Mouse (Mus musculus): ENCODE data around the gene Ppard. TPM values are rescaled to one million over a fixed set of nuclear protein-coding genes. Genes with fewer than 3 reads are reported as not detected.

Ppard gene
- polyA plus RNA-seq, 1 experiment from 2014 or later: 1.1 TPM

- H3K27me3 ChIP-seq (replicated peaks; ENCODE audit: control insufficient read depth, insufficient read depth, low read length): no peaks in the 10 kb centered on the region
- peaks cover 7% of the 10 kb centered on the region for H3K4me1 ChIP-seq (ENCODE audit: control insufficient read depth, insufficient read depth, low read depth, low read length)
- H3K27ac ChIP-seq (ENCODE audit: low read depth, low read length): no peak overlapping the region
- WGBS: 89% methylated on average over 4 of the region's 4 CpGs
- ATAC-seq: no peak
- no peak overlapping the region for H3K4me2 ChIP-seq (ENCODE audit: low read length)
- H3K9ac ChIP-seq (ENCODE audit: low read depth, low read length): peak overlapping the region; percentile 22; the same call in 1 of the 2 replicates
- no peaks in the 10 kb centered on the region for H3K36me3 ChIP-seq (ENCODE audit: control insufficient read depth, insufficient read depth, low read length)
- no peaks in the 10 kb centered on the region for H3K9me3 ChIP-seq (ENCODE audit: control insufficient read depth, low read length)
- H3K4me3 ChIP-seq (ENCODE audit: low read length): no peak overlapping the region
These were observed 61.2 kb downstream of the Ppard start for GRCm38 (mm10) chr17:28293716-28294115.

- peak overlapping the region; percentile 13; the same call in 1 of the 2 replicates for H3K9ac ChIP-seq (ENCODE audit: low read depth, low read length)
- no peak for ATAC-seq
These were observed 62.2 kb downstream of the Ppard start for GRCm38 (mm10) chr17:28294449-28295333.

GRCm38 (mm10) chr17:28298888-28299287 is 66.4 kb downstream of the Ppard start:
- Histone ChIP-seq H3K4me1 (ENCODE audit: control insufficient read depth, insufficient read depth, low read depth, low read length) (peaks cover 7% of the 10 kb centered on the region), H3K27me3 (replicated peaks; ENCODE audit: control insufficient read depth, insufficient read depth, low read length) (no peaks in the 10 kb centered on the region), H3K4me2 (ENCODE audit: low read length) (no peak overlapping the region), H3K36me3 (ENCODE audit: control insufficient read depth, insufficient read depth, low read length) (peaks cover 2% of the 10 kb centered on the region), H3K4me3 (ENCODE audit: low read length) (no peak overlapping the region), H3K27ac (ENCODE audit: low read depth, low read length) (no peak overlapping the region), H3K9me3 (ENCODE audit: control insufficient read depth, low read length) (no peaks in the 10 kb centered on the region), H3K9ac (ENCODE audit: low read depth, low read length) (no peak overlapping the region)
- WGBS: 93% methylated on average over 17 of the region's 17 CpGs
- ATAC-seq: no peak

More at GRCm38 (mm10) chr17:28294449-28295333, 62.2 kb downstream of the Ppard start:
- H3K4me2 ChIP-seq (ENCODE audit: low read length): no peak overlapping the region
- H3K4me1 ChIP-seq (ENCODE audit: control insufficient read depth, insufficient read depth, low read depth, low read length): peaks cover 7% of the 10 kb centered on the region
- WGBS: 55% methylated on average over 17 of the region's 17 CpGs
- H3K27me3 ChIP-seq (replicated peaks; ENCODE audit: control insufficient read depth, insufficient read depth, low read length): no peaks in the 10 kb centered on the region
- H3K4me3 ChIP-seq (ENCODE audit: low read length): no peak overlapping the region
- H3K9me3 ChIP-seq (ENCODE audit: control insufficient read depth, low read length): no peaks in the 10 kb centered on the region
- H3K36me3 ChIP-seq (ENCODE audit: control insufficient read depth, insufficient read depth, low read length): peaks cover 2% of the 10 kb centered on the region
- peak overlapping the region; percentile 29; the same call in 1 of the 2 replicates for H3K27ac ChIP-seq (ENCODE audit: low read depth, low read length)

- no peaks in the 10 kb centered on the region for H3K27me3 ChIP-seq (replicated peaks; ENCODE audit: control insufficient read depth, insufficient read depth, low read length)
- peaks cover 2% of the 10 kb centered on the region for H3K36me3 ChIP-seq (ENCODE audit: control insufficient read depth, insufficient read depth, low read length)
- no peak overlapping the region for H3K9ac ChIP-seq (ENCODE audit: low read depth, low read length)
- H3K4me1 ChIP-seq (ENCODE audit: control insufficient read depth, insufficient read depth, low read depth, low read length): peaks cover 5% of the 10 kb centered on the region
- WGBS: 43% methylated on average over 6 of the region's 11 CpGs
- 0 out of 2 replicates have a peak, but pooled peaks have one; percentile 17 for ATAC-seq
- H3K4me2 ChIP-seq (ENCODE audit: low read length): no peak overlapping the region
- H3K9me3 ChIP-seq (ENCODE audit: control insufficient read depth, low read length): no peaks in the 10 kb centered on the region
- no peak overlapping the region for H3K4me3 ChIP-seq (ENCODE audit: low read length)
- no peak overlapping the region; the same call in 1 of the 2 replicates for H3K27ac ChIP-seq (ENCODE audit: low read depth, low read length)
These were observed 67.3 kb downstream of the Ppard start for GRCm38 (mm10) chr17:28299669-28300320.

- H3K9ac ChIP-seq (ENCODE audit: low read depth, low read length): no peak overlapping the region; the same call in 1 of the 2 replicates
- H3K4me3 ChIP-seq (ENCODE audit: low read length): no peak overlapping the region
- no peaks in the 10 kb centered on the region for H3K27me3 ChIP-seq (replicated peaks; ENCODE audit: control insufficient read depth, insufficient read depth, low read length)
- WGBS: 21% methylated on average over 9 of the region's 9 CpGs
- no peak overlapping the region; the same call in 1 of the 2 replicates for H3K27ac ChIP-seq (ENCODE audit: low read depth, low read length)
- no peaks in the 10 kb centered on the region for H3K9me3 ChIP-seq (ENCODE audit: control insufficient read depth, low read length)
- ATAC-seq: peak; percentile 27; the same call in 1 of the 2 replicates
- peaks cover 2% of the 10 kb centered on the region for H3K36me3 ChIP-seq (ENCODE audit: control insufficient read depth, insufficient read depth, low read length)
- no peak overlapping the region for H3K4me2 ChIP-seq (ENCODE audit: low read length)
- H3K4me1 ChIP-seq (ENCODE audit: control insufficient read depth, insufficient read depth, low read depth, low read length): no peaks in the 10 kb centered on the region; the same call in none of the 2 replicates
These were observed 67.8 kb downstream of the Ppard start for GRCm38 (mm10) chr17:28300323-28300722.

GRCm38 (mm10) chr17:28300850-28301249 is 68.3 kb downstream of the Ppard start:
- Histone ChIP-seq H3K27ac (ENCODE audit: low read depth, low read length) (no peak overlapping the region; the same call in 1 of the 2 replicates), H3K4me3 (ENCODE audit: low read length) (no peak overlapping the region), H3K36me3 (ENCODE audit: control insufficient read depth, insufficient read depth, low read length) (peaks cover 2% of the 10 kb centered on the region), H3K9ac (ENCODE audit: low read depth, low read length) (no peak overlapping the region), H3K4me1 (ENCODE audit: control insufficient read depth, insufficient read depth, low read depth, low read length) (no peaks in the 10 kb centered on the region; the same call in 1 of the 2 replicates), H3K27me3 (replicated peaks; ENCODE audit: control insufficient read depth, insufficient read depth, low read length) (no peaks in the 10 kb centered on the region), H3K4me2 (ENCODE audit: low read length) (no peak overlapping the region), H3K9me3 (ENCODE audit: control insufficient read depth, low read length) (no peaks in the 10 kb centered on the region)
- ATAC-seq: no peak
- WGBS: 55% methylated on average over 3 of the region's 3 CpGs

GRCm38 (mm10) chr17:28305172-28305571 is 72.7 kb downstream of the Ppard start:
- H3K9ac ChIP-seq (ENCODE audit: low read depth, low read length): no peak overlapping the region
- H3K9me3 ChIP-seq (ENCODE audit: control insufficient read depth, low read length): no peaks in the 10 kb centered on the region
- no peak for ATAC-seq
- H3K4me2 ChIP-seq (ENCODE audit: low read length): no peak overlapping the region
- WGBS: 55% methylated on average over 10 of the region's 10 CpGs
- no peaks in the 10 kb centered on the region for H3K4me1 ChIP-seq (ENCODE audit: control insufficient read depth, insufficient read depth, low read depth, low read length)
- no peaks in the 10 kb centered on the region for H3K36me3 ChIP-seq (ENCODE audit: control insufficient read depth, insufficient read depth, low read length)
- no peak overlapping the region for H3K4me3 ChIP-seq (ENCODE audit: low read length)
- H3K27me3 ChIP-seq (replicated peaks; ENCODE audit: control insufficient read depth, insufficient read depth, low read length): no peaks in the 10 kb centered on the region
- no peak overlapping the region for H3K27ac ChIP-seq (ENCODE audit: low read depth, low read length)

GRCm38 (mm10) chr17:28308297-28309195 is 76.0 kb downstream of the Ppard start:
- Histone ChIP-seq H3K9ac (ENCODE audit: low read depth, low read length) (peak overlapping the region; percentile 8; the same call in 1 of the 2 replicates), H3K4me1 (ENCODE audit: control insufficient read depth, insufficient read depth, low read depth, low read length) (peaks cover 3% of the 10 kb centered on the region; the same call in 1 of the 2 replicates), H3K9me3 (ENCODE audit: control insufficient read depth, low read length) (no peaks in the 10 kb centered on the region), H3K4me2 (ENCODE audit: low read length) (no peak overlapping the region), H3K27ac (ENCODE audit: low read depth, low read length) (no peak overlapping the region), H3K27me3 (replicated peaks; ENCODE audit: control insufficient read depth, insufficient read depth, low read length) (no peaks in the 10 kb centered on the region), H3K36me3 (ENCODE audit: control insufficient read depth, insufficient read depth, low read length) (no peaks in the 10 kb centered on the region), H3K4me3 (ENCODE audit: low read length) (no peak overlapping the region)
- 19% methylated on average over 18 of the region's 18 CpGs for WGBS
- no peak for ATAC-seq

All from hindbrain, embryonic 16.5 days (tissue).